Comparison of ENCODE assay signal across 23 mouse cellular contexts in genomic region chr3:100411945-100412344, GRCm38 (mm10).
DNase-seq lines count a peak whose midpoint lies in the region; ATAC-seq and TF ChIP-seq lines count a peak whose summit lies in the region.
"Had no signal": no experiment of that assay in that cellular context is flagged by ENCODE, and none has a peak within 500 bp of the region (broad histone marks: within the 10 kb centered on the region; RNA-seq: fewer than 3 reads in every experiment).

No protein-coding gene starts in this region.

- no peak for TF ChIP-seq CTCF in Patski (IDR thresholded peaks at IDR 0.05)

- peak overlapping the region; percentile 37 for H3K4me2 ChIP-seq in embryonic facial prominence, embryonic 13.5 days
- H3K4me2 ChIP-seq in lung, embryonic 16.5 days (ENCODE audit: low read depth, low read length): no peak overlapping the region
- H3K4me2 ChIP-seq: forebrain, embryonic 13.5 days; heart, embryonic 11.5 days; hindbrain, embryonic 13.5 days; intestine, embryonic 15.5 days had no signal

- no peak for ATAC-seq in embryonic facial prominence, embryonic 13.5 days (ENCODE audit: insufficient number of reproducible peaks, insufficient read depth, low FRiP score, low TSS enrichment, low read depth)
- 0 out of 2 replicates have a peak, but pooled peaks have one; percentile 26 for ATAC-seq in lung, embryonic 16.5 days (ENCODE audit: low read depth)
- peak; percentile 35 for ATAC-seq in Patski
- no peak for ATAC-seq in erythroid progenitor cell, adult 5-6 weeks (replicated peaks; ENCODE audit: low FRiP score, poor library complexity, severe bottlenecking)
- ATAC-seq: forebrain, embryonic 13.5 days; forebrain, embryonic 16.5 days; hindbrain, embryonic 16.5 days; intestine, embryonic 15.5 days had no signal

- no peak overlapping the region for H3K9ac ChIP-seq in embryonic facial prominence, embryonic 13.5 days
- H3K9ac ChIP-seq in lung, embryonic 16.5 days (ENCODE audit: low read length): no peak overlapping the region
- H3K9ac ChIP-seq: forebrain, embryonic 13.5 days; hindbrain, embryonic 13.5 days; intestine, embryonic 15.5 days had no signal

- H3K9me3 ChIP-seq in embryonic facial prominence, embryonic 13.5 days: no peaks in the 10 kb centered on the region
- no peaks in the 10 kb centered on the region for H3K9me3 ChIP-seq in embryonic facial prominence, embryonic 10.5 days
- no peaks in the 10 kb centered on the region for H3K9me3 ChIP-seq in lung, embryonic 16.5 days (ENCODE audit: control insufficient read depth, low read length)
- H3K9me3 ChIP-seq: forebrain, embryonic 10.5 days; forebrain, embryonic 13.5 days; hindbrain, embryonic 10.5 days; hindbrain, embryonic 13.5 days; intestine, embryonic 15.5 days had no signal

- no peak overlapping the region for H3K4me3 ChIP-seq in embryonic facial prominence, embryonic 13.5 days
- H3K4me3 ChIP-seq in embryonic facial prominence, embryonic 10.5 days: no peak overlapping the region
- no peak overlapping the region for H3K4me3 ChIP-seq in lung, embryonic 16.5 days (ENCODE audit: low read length)
- H3K4me3 ChIP-seq: erythroblast, embryonic 14.5 days; forebrain, embryonic 10.5 days; forebrain, embryonic 13.5 days; hindbrain, embryonic 10.5 days; hindbrain, embryonic 13.5 days; intestine, embryonic 15.5 days had no signal

- peaks cover 10% of the 10 kb centered on the region for H3K4me1 ChIP-seq in embryonic facial prominence, embryonic 13.5 days
- no peaks in the 10 kb centered on the region for H3K4me1 ChIP-seq in embryonic facial prominence, embryonic 10.5 days
- H3K4me1 ChIP-seq in lung, embryonic 16.5 days (replicated peaks; ENCODE audit: control insufficient read depth, insufficient read depth, low read length): no peaks in the 10 kb centered on the region
- H3K4me1 ChIP-seq: forebrain, embryonic 10.5 days; forebrain, embryonic 13.5 days; hindbrain, embryonic 10.5 days; hindbrain, embryonic 13.5 days; intestine, embryonic 15.5 days had no signal

- CTCF ChIA-PET in Patski (lab: Charles Lee): interaction anchor here (0.8 to 6.0 kb wide), 5 partner anchors 10 to 36 kb away, joined by 3 to 37 read pairs (median 4); no protein-coding TSS in a partner anchor

- POLR2A ChIA-PET in Patski (lab: Charles Lee): interaction anchor here (0.6 to 0.7 kb wide), 2 partner anchors 11 to 17 kb away, joined by 3 read pairs; no protein-coding TSS in a partner anchor

- no peaks in the 10 kb centered on the region for H3K36me3 ChIP-seq in embryonic facial prominence, embryonic 13.5 days
- H3K36me3 ChIP-seq in embryonic facial prominence, embryonic 10.5 days (replicated peaks): no peaks in the 10 kb centered on the region
- H3K36me3 ChIP-seq in lung, embryonic 16.5 days (ENCODE audit: control insufficient read depth, insufficient read depth, low read length): no peaks in the 10 kb centered on the region
- H3K36me3 ChIP-seq: forebrain, embryonic 10.5 days; hindbrain, embryonic 10.5 days; hindbrain, embryonic 13.5 days; intestine, embryonic 15.5 days had no signal

- in situ Hi-C loops in Patski (cut with MboI; ENCODE audit: low pct_unique_long_range_greater_than_20kb): no loop called here

- H3K27me3 ChIP-seq in embryonic facial prominence, embryonic 13.5 days: no peaks in the 10 kb centered on the region
- no peaks in the 10 kb centered on the region for H3K27me3 ChIP-seq in embryonic facial prominence, embryonic 10.5 days (replicated peaks; ENCODE audit: low read depth, poor library complexity, severe bottlenecking)
- no peaks in the 10 kb centered on the region for H3K27me3 ChIP-seq in lung, embryonic 16.5 days (ENCODE audit: control insufficient read depth, insufficient read depth, low read depth, low read length)
- H3K27me3 ChIP-seq in Patski: no peaks in the 10 kb centered on the region
- H3K27me3 ChIP-seq: forebrain, embryonic 13.5 days; hindbrain, embryonic 13.5 days; intestine, embryonic 15.5 days had no signal

- peak overlapping the region; percentile 34; the same call in 1 of the 2 replicates for H3K27ac ChIP-seq in embryonic facial prominence, embryonic 13.5 days
- no peak overlapping the region for H3K27ac ChIP-seq in embryonic facial prominence, embryonic 10.5 days (replicated peaks)
- no peak overlapping the region for H3K27ac ChIP-seq in lung, embryonic 16.5 days (ENCODE audit: low read length)
- H3K27ac ChIP-seq: forebrain, embryonic 10.5 days; forebrain, embryonic 13.5 days; hindbrain, embryonic 10.5 days; hindbrain, embryonic 13.5 days; intestine, embryonic 15.5 days had no signal

- no peak for DNase-seq in embryonic facial prominence, embryonic 10.5 days (ENCODE audit: low spot score)
- no peak for DNase-seq in lung, postnatal 10 days
- no peak for DNase-seq in Patski (ENCODE audit: low read depth, low spot score)
- DNase-seq: adrenal gland, postnatal 10 days; adrenal gland, postnatal 36 days; cerebellum, adult 18-20 months; cerebellum, adult 9-10 months; cerebellum, postnatal 14 days; gastrocnemius, postnatal 10 days; gastrocnemius, postnatal 36 days; heart, postnatal 36 days had no signal

- WGBS in embryonic facial prominence, embryonic 13.5 days: 44% methylated on average over 7 of the region's 7 CpGs
- WGBS in embryonic facial prominence, embryonic 10.5 days: 90% methylated on average over 7 of the region's 7 CpGs
- 68% methylated on average over 7 of the region's 7 CpGs for WGBS in lung, embryonic 16.5 days

Comparison
In these comparisons a context has a peak if more than half of its experiments do, and no peak if none do; other contexts are left out.
1. ATAC-seq: peak in lung, embryonic 16.5 days (single experiment) and Patski (single experiment); none in embryonic facial prominence, embryonic 13.5 days (single experiment) and erythroid progenitor cell, adult 5-6 weeks (single experiment).